Mouse (Mus musculus) neural tube, embryonic 11.5 days (tissue): ENCODE results near the gene Ccdc113. TPM values are rescaled to one million over a fixed set of nuclear protein-coding genes. Genes with fewer than 3 reads are reported as not detected.

Experiments
- ATAC-seq: fragments of 200-750 bp; cut with Nextera tagmentation; 2 replicates; pipeline ENCODE4 v1.8.0; 2017; ENCODE audit warnings: moderate number of reproducible peaks, mild to moderate bottlenecking, moderate TSS enrichment, moderate library complexity; ENCODE audit not compliant: insufficient read depth, low FRiP score, low TSS enrichment
- DNase-seq: peaks from one replicate; pipeline ENCODE4 v3.0.0-alpha.2; 2015; ENCODE audit warnings: low spot score
- H3K27ac ChIP-seq: fragments of 300-500 bp; sonication (generic); 2 replicates; pipeline ENCODE4 v1.5.1; 2014; ENCODE audit warnings: low read depth, mild to moderate bottlenecking, low read length
- H3K27me3 ChIP-seq: fragments of 300-500 bp; sonication (generic); 2 replicates; pipeline ENCODE4 v1.6.1; 2014; ENCODE audit warnings: mild to moderate bottlenecking, low read length, mixed read lengths; ENCODE audit not compliant: control insufficient read depth, insufficient read depth
- H3K36me3 ChIP-seq: fragments of 300-500 bp; sonication (generic); 2 replicates; pipeline ENCODE4 v1.6.1; 2014; ENCODE audit warnings: mild to moderate bottlenecking, low read length, moderate library complexity, mixed read lengths; ENCODE audit not compliant: control insufficient read depth, insufficient read depth
- H3K4me1 ChIP-seq: fragments of 300-500 bp; sonication (generic); 2 replicates; pipeline ENCODE4 v1.6.1; 2014; ENCODE audit warnings: low read length, mixed read lengths; ENCODE audit not compliant: control insufficient read depth, insufficient read depth
- H3K4me2 ChIP-seq: fragments of 300-500 bp; sonication (generic); 2 replicates; pipeline ENCODE4 v1.6.1; 2014; ENCODE audit warnings: low read depth, mild to moderate bottlenecking, moderate library complexity
- H3K4me3 ChIP-seq: fragments of 300-500 bp; sonication (generic); 2 replicates; pipeline ENCODE4 v1.5.1; 2014; ENCODE audit warnings: low read depth, low read length
- H3K9ac ChIP-seq: fragments of 300-500 bp; sonication (generic); 2 replicates; pipeline ENCODE4 v1.6.1; 2014; ENCODE audit warnings: mild to moderate bottlenecking, low read length
- H3K9me3 ChIP-seq: fragments of 300-500 bp; sonication (generic); 2 replicates; pipeline ENCODE4 v1.6.1; 2016; ENCODE audit warnings: low read length; ENCODE audit not compliant: control insufficient read depth
- WGBS: fragments of 180-500 bp; shearing (Covaris S2); extraction: QIAGEN DNeasy Blood & Tissue Kit; methylation state at CpG from one replicate; pipeline ENCODE4 v1.1.7; 2014; 5-methylcytosine and 5-hydroxymethylcytosine counted together
- polyA plus RNA-seq: library from polyadenylated mRNA; unstranded; fragments of >200 nt; fragmentation: Nextera tagmentation; extraction: Ambion mirVana; gene quantifications from 2 replicates; pipeline ENCODE4 v1.2.1, GENCODE M21; 2014

Gene Ccdc113
- polyA plus RNA-seq, 1 experiment from 2014 or later: 0.17 TPM

DNA sequence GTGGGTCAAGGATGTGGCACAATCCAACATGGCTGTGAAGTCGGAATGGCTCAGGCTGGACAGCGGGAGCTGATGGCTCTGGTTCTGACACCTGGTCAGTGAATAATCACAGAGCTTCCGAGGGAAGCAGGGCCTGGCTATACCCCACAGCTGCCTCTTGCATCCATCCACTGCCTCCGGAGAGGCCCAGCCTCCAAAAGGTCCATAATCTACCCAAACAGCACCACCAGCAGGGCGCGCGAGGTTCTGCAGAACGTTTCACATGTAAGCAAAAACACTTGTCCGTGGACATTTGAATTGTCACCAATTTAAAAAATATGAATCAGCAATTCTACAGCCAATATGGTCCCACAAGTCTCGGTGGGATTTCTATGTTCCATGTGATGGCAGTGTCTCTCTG, 55.4 kb downstream of the Ccdc113 start:
- Histone ChIP-seq H3K9me3 (no peaks in the 10 kb centered on the region), H3K4me1 (no peaks in the 10 kb centered on the region), H3K4me2 (no peak overlapping the region), H3K27me3 (no peaks in the 10 kb centered on the region), H3K4me3 (no peak overlapping the region), H3K27ac (no peak overlapping the region), H3K36me3 (no peaks in the 10 kb centered on the region), H3K9ac (no peak overlapping the region)
- ATAC-seq (no peak), DNase-seq (no peak)
- WGBS: 60% methylated on average over 10 of the region's 10 CpGs

DNA sequence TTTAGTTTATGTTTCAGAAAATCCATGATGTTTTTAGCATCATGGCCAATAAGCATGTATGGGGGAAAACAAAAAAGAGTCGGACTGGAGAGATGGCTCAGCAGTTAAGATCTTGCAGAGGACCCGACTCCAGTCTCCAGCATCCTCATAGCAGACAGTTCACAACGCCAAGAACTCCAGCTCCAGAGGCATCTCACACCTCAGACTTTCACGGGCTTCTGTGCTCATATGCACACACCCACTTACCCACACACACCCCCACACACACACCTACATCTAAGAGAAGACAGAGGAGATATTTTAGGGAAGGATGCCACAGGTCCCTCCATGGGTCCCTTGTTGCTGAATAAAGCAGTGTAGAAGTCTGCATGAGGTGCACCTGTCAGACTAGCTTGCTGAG, 56.7 kb downstream of the Ccdc113 start:
- Histone ChIP-seq H3K27ac (no peak overlapping the region), H3K4me2 (no peak overlapping the region), H3K9ac (no peak overlapping the region), H3K4me3 (no peak overlapping the region), H3K27me3 (no peaks in the 10 kb centered on the region), H3K9me3 (no peaks in the 10 kb centered on the region), H3K4me1 (no peaks in the 10 kb centered on the region), H3K36me3 (no peaks in the 10 kb centered on the region)
- DNase-seq (no peak), ATAC-seq (no peak)
- 78% methylated on average over 4 of the region's 4 CpGs for WGBS

DNA sequence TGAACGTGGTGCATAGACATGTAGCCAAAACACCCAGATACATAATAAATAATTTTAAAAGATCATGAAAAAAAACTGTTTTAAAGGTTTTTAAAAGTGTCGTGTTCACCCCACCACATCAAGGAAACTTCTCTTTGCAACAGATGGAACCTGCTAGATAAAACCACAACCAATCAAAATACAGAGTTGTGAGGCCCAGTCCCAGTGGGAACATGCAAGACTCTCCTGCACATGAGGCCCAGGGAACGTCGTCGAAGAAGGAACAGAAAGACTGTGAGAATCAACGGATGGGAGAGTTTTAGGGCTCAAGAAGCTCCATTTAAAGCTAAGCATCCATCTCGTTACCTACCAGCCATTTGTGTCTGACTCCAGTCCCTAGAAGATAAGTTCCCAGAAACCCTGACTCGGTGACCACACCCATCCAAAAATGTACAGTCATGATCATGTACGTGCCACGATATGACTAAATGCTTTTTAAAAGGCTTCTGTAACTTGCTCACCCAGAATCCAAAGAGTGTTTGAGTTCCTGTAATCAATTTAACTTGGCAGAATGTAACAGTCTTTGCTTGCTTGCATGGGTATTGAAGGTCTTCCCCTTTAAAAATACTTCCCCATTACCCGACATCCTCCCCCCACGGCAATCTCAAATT, 58.4 kb downstream of the Ccdc113 start:
- H3K27ac ChIP-seq: no peak overlapping the region
- H3K36me3 ChIP-seq: no peaks in the 10 kb centered on the region
- H3K9ac ChIP-seq: no peak overlapping the region
- WGBS: 82% methylated on average over 12 of the region's 12 CpGs
- H3K4me2 ChIP-seq: no peak overlapping the region
- no peaks in the 10 kb centered on the region for H3K4me1 ChIP-seq
- H3K27me3 ChIP-seq: no peaks in the 10 kb centered on the region
- ATAC-seq: no peak
- H3K4me3 ChIP-seq: no peak overlapping the region
- H3K9me3 ChIP-seq: no peaks in the 10 kb centered on the region
- DNase-seq: no peak

DNA sequence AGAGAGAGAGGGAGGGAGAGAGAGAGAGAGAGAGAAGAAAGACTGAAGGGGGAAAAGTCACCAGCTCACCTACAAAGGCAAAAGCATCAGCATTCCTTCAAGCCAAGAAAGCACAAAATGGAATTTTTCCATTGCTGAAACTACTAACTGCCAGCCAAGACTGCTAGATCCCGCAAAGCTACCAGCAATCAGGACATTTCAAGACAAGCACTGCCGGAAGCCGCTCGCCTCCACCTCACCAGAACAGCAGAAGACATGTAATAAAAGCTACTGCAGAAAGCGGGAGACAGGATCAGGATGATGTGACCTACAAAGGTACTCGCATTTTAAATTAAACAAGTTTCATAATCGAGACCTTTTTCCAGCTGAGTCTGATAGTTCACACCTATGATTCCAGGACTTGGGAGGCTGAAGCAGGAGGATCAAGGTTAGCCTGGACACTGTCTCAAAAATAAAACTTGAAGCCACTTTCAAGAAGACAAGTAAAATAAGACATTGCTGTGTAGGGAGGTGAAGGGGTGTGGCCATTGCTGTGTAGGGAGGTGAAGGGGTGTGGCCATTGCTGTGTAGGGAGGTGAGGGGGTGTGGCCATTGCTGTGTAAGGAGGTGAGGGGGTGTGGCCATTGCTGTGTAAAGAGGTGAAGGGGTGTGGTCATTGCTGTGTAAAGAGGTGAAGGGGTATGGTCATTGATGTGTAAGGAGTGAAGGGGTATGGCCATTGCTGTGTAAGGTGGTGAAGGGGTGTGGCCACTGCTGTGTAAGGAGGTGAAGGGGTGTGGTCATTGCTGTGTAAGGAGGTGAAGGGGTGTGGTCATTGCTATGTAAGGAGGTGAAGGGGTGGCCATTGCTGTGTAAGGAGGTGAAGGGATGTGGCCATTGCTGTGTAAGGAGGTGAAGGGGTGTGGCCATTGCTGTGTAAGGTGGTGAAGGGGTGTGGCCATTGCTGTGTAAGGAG, 59.8 kb downstream of the Ccdc113 start:
- H3K4me2 ChIP-seq: no peak overlapping the region
- no peaks in the 10 kb centered on the region for H3K9me3 ChIP-seq
- no peak for ATAC-seq
- H3K4me1 ChIP-seq: no peaks in the 10 kb centered on the region
- H3K36me3 ChIP-seq: no peaks in the 10 kb centered on the region
- WGBS: 89% methylated on average over 7 of the region's 7 CpGs
- no peak for DNase-seq
- no peak overlapping the region for H3K9ac ChIP-seq
- no peak overlapping the region for H3K27ac ChIP-seq
- H3K4me3 ChIP-seq: no peak overlapping the region
- no peaks in the 10 kb centered on the region for H3K27me3 ChIP-seq

DNA sequence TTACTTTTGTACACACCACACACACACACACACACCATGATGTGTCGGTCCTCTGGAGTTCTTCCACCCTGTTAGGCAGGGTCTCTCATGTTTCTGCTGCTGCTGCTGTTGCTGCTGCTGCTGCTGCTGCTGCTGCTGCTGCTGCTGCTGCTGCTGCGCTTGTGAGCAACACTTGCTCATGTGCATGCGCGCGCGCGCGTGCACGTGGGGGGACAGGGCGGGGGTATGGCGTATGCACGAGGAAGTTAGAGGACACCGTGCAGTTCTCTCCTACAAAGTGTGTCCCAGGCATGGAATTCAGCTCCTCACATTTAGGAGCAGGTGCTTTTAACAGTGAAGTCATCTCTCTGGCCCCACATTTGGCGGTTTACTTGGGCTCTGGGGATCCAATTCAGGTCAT, 61.2 kb downstream of the Ccdc113 start:
- no peaks in the 10 kb centered on the region for H3K27me3 ChIP-seq
- no peaks in the 10 kb centered on the region for H3K9me3 ChIP-seq
- no peaks in the 10 kb centered on the region for H3K4me1 ChIP-seq
- ATAC-seq (no peak), DNase-seq (no peak)
- no peak overlapping the region for H3K27ac ChIP-seq
- no peak overlapping the region for H3K4me2 ChIP-seq
- no peak overlapping the region for H3K9ac ChIP-seq
- no peak overlapping the region for H3K4me3 ChIP-seq
- WGBS: 89% methylated on average over 14 of the region's 14 CpGs
- H3K36me3 ChIP-seq: no peaks in the 10 kb centered on the region

DNA sequence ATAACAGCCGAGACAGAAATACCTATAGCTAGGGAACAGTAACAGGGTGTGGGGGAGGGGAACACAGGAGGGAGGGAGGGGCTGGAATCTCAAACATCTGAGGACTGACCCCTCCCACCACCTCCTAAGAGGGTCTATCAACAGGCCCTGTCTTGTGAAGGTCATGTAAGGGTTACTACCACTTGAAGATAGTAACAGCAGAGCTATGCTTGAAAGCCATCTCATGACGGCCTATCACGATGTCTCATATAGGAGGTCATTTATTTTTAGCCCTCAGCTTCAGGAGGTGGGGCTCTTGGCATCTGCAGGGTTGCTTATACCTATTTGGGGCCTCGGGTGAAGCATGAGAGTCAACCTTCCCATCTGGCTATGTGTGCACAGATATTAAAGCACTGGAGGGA, 63.0 kb downstream of the Ccdc113 start:
- no peak overlapping the region for H3K27ac ChIP-seq
- ATAC-seq: no peak
- no peak overlapping the region for H3K4me2 ChIP-seq
- H3K4me3 ChIP-seq: no peak overlapping the region
- no peaks in the 10 kb centered on the region for H3K36me3 ChIP-seq
- H3K9me3 ChIP-seq: no peaks in the 10 kb centered on the region
- H3K4me1 ChIP-seq: no peaks in the 10 kb centered on the region
- WGBS: 56% methylated on average over 4 of the region's 4 CpGs
- no peak overlapping the region for H3K9ac ChIP-seq
- H3K27me3 ChIP-seq: no peaks in the 10 kb centered on the region
- no peak for DNase-seq

DNA sequence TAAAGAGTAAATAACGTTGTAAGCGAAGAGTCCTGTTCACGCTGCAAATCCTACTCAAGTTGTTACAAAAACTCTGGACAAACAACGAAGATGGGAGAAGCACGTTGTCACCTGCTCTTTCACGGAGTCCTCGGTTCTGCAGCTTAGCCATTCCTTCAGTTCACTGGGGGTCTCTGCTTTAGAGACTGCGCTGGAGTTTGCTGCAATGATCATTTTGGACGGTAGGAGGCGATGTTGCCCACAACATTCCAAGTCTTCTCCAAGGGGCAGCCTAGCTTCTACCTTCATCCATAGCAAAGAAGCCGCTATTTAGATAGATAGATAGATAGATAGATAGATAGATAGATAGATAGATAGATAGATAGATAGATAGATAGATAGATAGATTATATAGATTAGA, 66.0 kb downstream of the Ccdc113 start:
- Histone ChIP-seq H3K9ac (no peak overlapping the region), H3K27ac (no peak overlapping the region), H3K27me3 (no peaks in the 10 kb centered on the region), H3K4me3 (no peak overlapping the region), H3K9me3 (no peaks in the 10 kb centered on the region), H3K4me2 (no peak overlapping the region), H3K4me1 (no peaks in the 10 kb centered on the region), H3K36me3 (no peaks in the 10 kb centered on the region)
- ATAC-seq (no peak), DNase-seq (peak; percentile 85)
- WGBS: 12% methylated on average over 11 of the region's 11 CpGs

DNA sequence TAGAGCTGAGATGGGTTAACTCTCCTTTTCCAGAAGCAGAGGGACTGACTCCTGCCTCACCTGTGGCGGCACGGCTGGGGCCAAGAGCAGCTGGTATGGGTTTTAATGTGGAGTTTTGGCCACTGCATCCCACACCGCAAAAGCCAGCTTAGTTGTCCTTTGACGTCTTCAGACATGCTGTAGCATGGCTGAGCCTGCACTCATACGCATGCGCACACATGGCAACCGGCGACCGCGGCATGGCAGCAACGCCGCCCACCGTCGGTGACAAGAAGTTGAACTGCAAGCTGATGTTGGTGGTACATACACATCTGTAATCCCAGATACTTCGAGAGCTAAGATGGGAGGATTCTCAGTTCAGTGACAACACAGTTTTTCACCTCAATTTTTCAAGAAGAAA, 67.4 kb downstream of the Ccdc113 start:
- no peak overlapping the region for H3K4me2 ChIP-seq
- WGBS: 64% methylated on average over 15 of the region's 15 CpGs
- no peak overlapping the region for H3K9ac ChIP-seq
- ATAC-seq (no peak), DNase-seq (no peak)
- no peaks in the 10 kb centered on the region for H3K9me3 ChIP-seq
- H3K36me3 ChIP-seq: no peaks in the 10 kb centered on the region
- no peaks in the 10 kb centered on the region for H3K27me3 ChIP-seq
- H3K4me1 ChIP-seq: no peaks in the 10 kb centered on the region
- H3K27ac ChIP-seq: no peak overlapping the region
- no peak overlapping the region for H3K4me3 ChIP-seq

DNA sequence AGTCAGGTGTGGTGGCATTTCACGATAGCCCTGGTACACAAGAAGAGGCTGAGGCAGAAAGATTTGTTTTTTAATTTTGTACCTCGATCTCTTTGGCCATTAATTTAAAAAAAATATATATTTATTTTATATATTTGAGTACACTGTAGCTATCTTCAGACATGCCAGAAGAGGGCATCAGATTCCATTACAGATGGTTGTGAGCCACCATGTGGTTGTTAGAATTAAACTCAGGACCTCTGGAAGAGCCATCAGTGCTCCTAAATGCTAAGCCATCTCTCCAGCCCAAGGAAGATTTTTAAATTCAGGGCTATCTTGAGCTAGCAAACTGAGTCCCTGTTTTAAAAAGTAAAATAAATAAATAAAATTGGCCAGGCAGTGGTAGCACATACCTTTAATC, 68.3 kb downstream of the Ccdc113 start:
- H3K4me1 ChIP-seq: no peaks in the 10 kb centered on the region
- no peaks in the 10 kb centered on the region for H3K36me3 ChIP-seq
- 83% methylated on average over 2 of the region's 2 CpGs for WGBS
- DNase-seq (no peak), ATAC-seq (no peak)
- no peak overlapping the region for H3K9ac ChIP-seq
- no peaks in the 10 kb centered on the region for H3K9me3 ChIP-seq
- H3K27ac ChIP-seq: no peak overlapping the region
- no peak overlapping the region for H3K4me3 ChIP-seq
- no peaks in the 10 kb centered on the region for H3K27me3 ChIP-seq
- H3K4me2 ChIP-seq: no peak overlapping the region
